Mouse (Mus musculus) liver, adult (tissue): ENCODE results near the gene Hist1h2bg.
"Not testable (repeated sequence)": the region's sequence is repeated elsewhere in the genome, so short reads cannot be mapped to it uniquely, and the experiment has no call there.

Source experiments
- GATA4 ChIP-seq: IDR thresholded peaks from 2 replicates; pipeline ENCODE4 v1.6.1; 2014; ENCODE audit warnings: mild to moderate bottlenecking, low read length; ENCODE audit not compliant: insufficient replicate concordance

Hist1h2bg gene

GRCm38 (mm10) chr13:23554393-23554792, 16.8 kb upstream of the Hist1h2bg start:
- TF ChIP-seq GATA4 = no peak

- no peak for TF ChIP-seq GATA4
These were observed 16.0 kb upstream of the Hist1h2bg start for GRCm38 (mm10) chr13:23554925-23555838.

- no peak for TF ChIP-seq GATA4
These were observed 15.3 kb upstream of the Hist1h2bg start for GRCm38 (mm10) chr13:23555839-23556416.

- no peak for TF ChIP-seq GATA4
These were observed 14.3 kb upstream of the Hist1h2bg start for GRCm38 (mm10) chr13:23556906-23557305.

- not testable (repeated sequence) for TF ChIP-seq GATA4
These were observed 9.1 kb upstream of the Hist1h2bg start, which contains the start of gene Hist1h3e for GRCm38 (mm10) chr13:23561883-23562659. TSS of gene Hist1h3e (minus strand) at chr13:23562369.

GRCm38 (mm10) chr13:23562699-23563462, 8.3 kb upstream of the Hist1h2bg start:
- no peak for TF ChIP-seq GATA4

- TF ChIP-seq GATA4 = no peak
These were observed 6.7 kb upstream of the Hist1h2bg start for GRCm38 (mm10) chr13:23564482-23564881.

GRCm38 (mm10) chr13:23572218-23573033, 1.2 kb downstream of the Hist1h2bg start:
- TF ChIP-seq GATA4 = no peak

- not testable (repeated sequence) for TF ChIP-seq GATA4
These were observed 2.8 kb downstream of the Hist1h2bg start, which contains the start of the genes Hist1h2bf and Hist1h2ad for GRCm38 (mm10) chr13:23573898-23574524. TSS of gene Hist1h2bf (minus strand) at chr13:23574196. TSS of gene Hist1h2ad (plus strand) at chr13:23574381.

- TF ChIP-seq GATA4 = no peak
These were observed 4.2 kb downstream of the Hist1h2bg start, which contains the start of gene Hist1h3d for GRCm38 (mm10) chr13:23575271-23575851. TSS of gene Hist1h3d (plus strand) at chr13:23575763.

GRCm38 (mm10) chr13:23576351-23576881, 5.2 kb downstream of the Hist1h2bg start:
- no peak for TF ChIP-seq GATA4

GRCm38 (mm10) chr13:23576906-23577639, 5.9 kb downstream of the Hist1h2bg start:
- no peak for TF ChIP-seq GATA4
